Mouse (Mus musculus): ENCODE data around the gene Dzip1l.

DNA sequence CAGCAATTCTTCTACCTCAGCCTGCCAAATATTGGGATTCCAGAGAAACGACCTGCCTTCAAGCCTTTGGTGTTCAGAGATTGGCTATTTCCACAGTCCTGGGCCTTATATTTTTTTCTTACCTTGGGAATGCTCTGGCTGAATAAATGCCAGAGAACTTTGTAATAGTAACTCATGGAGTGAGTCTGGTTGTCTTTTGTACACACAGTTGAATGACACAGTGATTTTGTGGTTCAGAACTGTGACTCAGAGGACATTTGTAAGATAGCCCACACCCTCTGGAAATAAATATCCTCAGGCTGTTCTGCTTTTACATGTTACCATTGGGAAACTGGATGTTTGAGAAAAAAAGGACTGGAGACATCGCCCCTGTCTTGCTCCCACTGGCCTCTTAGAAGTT, 71.9 kb downstream of the Dzip1l start:
- TF ChIP-seq CTCF (IDR thresholded peaks at IDR 0.05 in 2 of 3, conservative IDR thresholded peaks at IDR 0.05 in 1 of 3; ENCODE audit: control insufficient read depth in 1 of 3, insufficient read depth in 1 of 3, low read depth in 2 of 3, low read length in 3 of 3, poor library complexity in 1 of 3, severe bottlenecking in 1 of 3) (no peak), POLR2A (IDR thresholded peaks at IDR 0.05; ENCODE audit: control insufficient read depth in 1 of 2, insufficient read depth in 1 of 2, low read depth in 1 of 2, low read length in 2 of 2, poor library complexity in 1 of 2) (no peak), POLR2AphosphoS2 (IDR thresholded peaks at IDR 0.05; ENCODE audit: low read length) (no peak), MAFK (IDR thresholded peaks at IDR 0.05; ENCODE audit: borderline replicate concordance, low read depth, low read length) (no peak), EP300 (IDR thresholded peaks at IDR 0.05; ENCODE audit: low read depth in 1 of 2, low read length in 2 of 2) (no peak), MEF2A (IDR thresholded peaks at IDR 0.05; ENCODE audit: extremely low read depth, insufficient replicate concordance, low read depth, low read length, poor library complexity, severe bottlenecking) (no peak)

Measured in MEL (cell line).